Mouse (Mus musculus): ENCODE data around the gene Ldlr. TPM values are rescaled to one million over a fixed set of nuclear protein-coding genes. Genes with fewer than 3 reads are reported as not detected.

Ldlr gene
- total and polyA plus RNA-seq, 3 experiments: 69.1 to 90.6 TPM; not detected in 1

DNA sequence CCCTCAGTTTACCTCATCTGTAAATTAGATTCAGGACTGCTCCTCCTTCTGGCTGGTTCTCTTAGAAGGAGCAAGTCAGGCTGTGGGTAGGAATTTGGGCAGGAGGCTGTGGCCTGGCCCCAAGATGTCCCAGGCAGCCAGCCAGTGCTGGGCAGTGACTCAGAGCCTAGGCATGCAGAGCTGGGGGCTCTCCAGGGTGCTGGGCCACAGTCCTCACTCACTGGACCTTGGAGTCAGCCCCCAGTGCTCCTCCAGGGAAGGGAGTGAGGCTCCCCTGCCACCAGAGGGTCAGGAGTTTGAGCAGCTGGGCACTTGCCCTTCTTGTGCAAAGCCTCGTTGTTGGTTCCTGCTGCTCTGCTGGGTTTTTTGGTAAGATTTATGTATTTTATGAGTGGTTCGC, 30.7 kb downstream of the Ldlr start:
- peaks cover 0 to 8% of the 10 kb centered on the region in 2 experiments; a peak in 3 of 4 replicates for H3K4me1 ChIP-seq (ENCODE audit: control insufficient read depth in 1 of 2, insufficient read depth in 2 of 2, low read length in 2 of 2)
- no peak for TF ChIP-seq ELF1 (IDR thresholded peaks at IDR 0.05; ENCODE audit: low read depth, low read length)
- TF ChIP-seq CHD2 (IDR thresholded peaks at IDR 0.05; ENCODE audit: low read length): no peak
- TF ChIP-seq RAD21 (IDR thresholded peaks at IDR 0.05; ENCODE audit: low read depth, low read length): no peak
- TF ChIP-seq E2F4 (IDR thresholded peaks at IDR 0.05; ENCODE audit: borderline replicate concordance, low read depth, low read length): no peak
- peak; percentile 66 for TF ChIP-seq ZMIZ1 (IDR thresholded peaks at IDR 0.05; ENCODE audit: low read depth, low read length)
- TF ChIP-seq CTCF (IDR thresholded peaks at IDR 0.05 in 2 of 3, conservative IDR thresholded peaks at IDR 0.05 in 1 of 3; ENCODE audit: control insufficient read depth in 1 of 3, insufficient read depth in 1 of 3, low read depth in 2 of 3, low read length in 3 of 3, poor library complexity in 1 of 3, severe bottlenecking in 1 of 3): no peak; a peak in 1 of 6 replicates
- TF ChIP-seq POLR2AphosphoS2 (IDR thresholded peaks at IDR 0.05; ENCODE audit: low read length): no peak; the same call in none of the 2 replicates
- TF ChIP-seq SIN3A (IDR thresholded peaks at IDR 0.05; ENCODE audit: low read length): no peak
- DNase-seq (ENCODE audit: low read depth, low spot score): no peak
- H3K27ac ChIP-seq (ENCODE audit: control insufficient read depth, low read depth, low read length): no peak overlapping the region
- no peaks in the 10 kb centered on the region for H3K9me3 ChIP-seq (replicated peaks; ENCODE audit: insufficient read depth, low read length)
- no peak overlapping the region for H3K4me3 ChIP-seq (ENCODE audit: control insufficient read depth in 1 of 2, insufficient read depth in 1 of 2, low read depth in 2 of 2, low read length in 2 of 2)
- H3K79me2 ChIP-seq (ENCODE audit: control insufficient read depth, insufficient read depth, low read length, poor library complexity): peaks cover 14% of the 10 kb centered on the region
- peaks cover 6 to 7% of the 10 kb centered on the region in 2 experiments for H3K36me3 ChIP-seq (ENCODE audit: control insufficient read depth in 1 of 2, insufficient read depth in 2 of 2, low read length in 2 of 2)
- H3K27me3 ChIP-seq (ENCODE audit: control insufficient read depth in 1 of 2, insufficient read depth in 2 of 2, low read length in 2 of 2): no peaks in the 10 kb centered on the region
- no peak overlapping the region for H3K9ac ChIP-seq (ENCODE audit: control insufficient read depth, low read depth, low read length, poor library complexity, severe bottlenecking)

DNA sequence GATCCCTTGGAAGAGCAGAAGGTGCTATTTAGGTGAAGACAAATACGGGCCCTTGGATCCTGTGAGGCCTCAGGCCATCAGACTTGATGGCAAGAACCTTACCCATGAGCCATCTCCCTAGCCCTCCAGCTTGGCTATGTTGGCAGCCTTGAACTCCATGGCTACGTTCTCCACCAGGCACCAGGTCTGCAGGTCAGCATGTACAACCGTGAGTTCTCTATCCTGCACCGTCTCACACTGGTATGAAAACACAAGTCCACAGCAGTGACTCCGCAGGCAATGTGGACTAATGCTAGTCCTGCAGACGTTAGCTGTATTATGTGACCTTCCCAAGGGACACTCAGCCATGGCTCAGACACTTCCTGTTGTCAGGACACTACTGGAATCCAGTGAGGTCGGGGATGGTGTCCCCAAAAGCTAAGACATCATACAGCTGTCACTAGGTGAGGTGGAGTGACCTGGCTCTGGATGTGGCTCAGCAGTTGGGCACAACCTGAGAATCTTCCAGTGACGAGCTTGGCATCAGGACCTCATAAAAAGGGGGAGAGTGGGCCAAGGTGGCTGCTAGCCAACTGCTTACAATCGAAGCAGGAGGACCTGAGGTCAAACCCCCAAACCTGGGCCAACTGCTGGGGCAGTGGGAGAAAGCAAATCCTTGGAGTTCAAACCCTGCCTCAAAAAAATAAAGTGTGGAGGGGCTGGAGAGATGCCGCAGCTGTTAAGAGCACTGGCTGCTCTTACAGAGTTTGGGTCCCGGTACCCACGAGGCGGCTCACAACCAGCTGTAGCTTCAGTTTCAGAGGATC, 31.4 kb downstream of the Ldlr start:
- no peak for DNase-seq (ENCODE audit: low read depth, low spot score)
- Histone ChIP-seq H3K36me3 (ENCODE audit: control insufficient read depth in 1 of 2, insufficient read depth in 2 of 2, low read length in 2 of 2) (peaks cover 0 to 10% of the 10 kb centered on the region in 2 experiments; a peak in 3 of 4 replicates), H3K4me1 (ENCODE audit: control insufficient read depth in 1 of 2, insufficient read depth in 2 of 2, low read length in 2 of 2) (peaks cover 0 to 13% of the 10 kb centered on the region in 2 experiments; a peak in 3 of 4 replicates), H3K27me3 (ENCODE audit: control insufficient read depth in 1 of 2, insufficient read depth in 2 of 2, low read length in 2 of 2) (no peaks in the 10 kb centered on the region), H3K4me3 (ENCODE audit: control insufficient read depth in 1 of 2, insufficient read depth in 1 of 2, low read depth in 2 of 2, low read length in 2 of 2) (no peak overlapping the region), H3K9me3 (replicated peaks; ENCODE audit: insufficient read depth, low read length) (no peaks in the 10 kb centered on the region), H3K9ac (ENCODE audit: control insufficient read depth, low read depth, low read length, poor library complexity, severe bottlenecking) (no peak overlapping the region), H3K27ac (ENCODE audit: control insufficient read depth, low read depth, low read length) (no peak overlapping the region), H3K79me2 (ENCODE audit: control insufficient read depth, insufficient read depth, low read length, poor library complexity) (peaks cover 21% of the 10 kb centered on the region)
- TF ChIP-seq CHD1 (IDR thresholded peaks at IDR 0.05; ENCODE audit: low read depth, low read length): no peak
- peak; percentile 96 for TF ChIP-seq POLR2AphosphoS5 (IDR thresholded peaks at IDR 0.05; ENCODE audit: borderline replicate concordance, low read depth, low read length)
- 0 out of 2 replicates have a peak, but pooled peaks have one; percentile 4 for TF ChIP-seq NELFE (IDR thresholded peaks at IDR 0.05; ENCODE audit: low read depth, low read length)
- TF ChIP-seq ZKSCAN1 (IDR thresholded peaks at IDR 0.05; ENCODE audit: low read depth, low read length): no peak

All from MEL (cell line).